Mouse (Mus musculus): ENCODE measurements around the gene Duox1.
A peak's percentile ranks its signal among the peaks of the same experiment; 100 is the strongest.

DNA sequence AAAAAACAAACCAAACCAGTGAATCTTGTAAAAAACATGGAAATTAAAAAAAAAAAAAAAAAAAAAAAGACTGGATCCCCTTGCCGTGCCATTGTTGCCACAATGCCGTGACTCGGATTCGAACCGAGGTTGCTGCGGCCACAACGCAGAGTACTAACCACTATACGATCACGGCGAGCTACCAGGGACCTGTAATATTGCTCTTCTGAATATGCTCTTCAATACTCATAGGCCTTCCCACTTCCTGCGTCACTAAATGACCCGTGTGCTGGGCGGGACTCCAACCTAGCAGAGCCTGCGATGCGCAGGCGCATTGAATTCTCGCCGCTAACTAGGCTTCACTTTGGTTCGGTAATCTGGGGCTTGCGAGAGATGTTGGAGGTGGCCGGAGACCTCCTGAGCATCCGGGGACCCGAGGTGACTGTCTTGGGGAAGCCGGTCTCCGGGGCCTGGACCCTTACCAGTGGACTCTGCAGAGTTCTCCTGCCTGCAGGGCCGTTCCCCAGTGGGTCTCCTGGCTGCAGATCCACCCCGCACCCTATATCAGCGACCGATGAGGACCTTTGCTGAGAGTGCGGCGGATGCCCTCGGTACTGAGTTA lies 60.0 kb downstream of the Duox1 start:
- TF ChIP-seq CHD2 (IDR thresholded peaks at IDR 0.05; ENCODE audit: low read depth, low read length) (no peak), HCFC1 (IDR thresholded peaks at IDR 0.05; ENCODE audit: borderline replicate concordance, insufficient read depth, low read length) (0 out of 2 replicates have a peak, but pooled peaks have one; percentile 23), ZC3H11A (IDR thresholded peaks at IDR 0.05; ENCODE audit: borderline replicate concordance, low read depth, low read length) (no peak), MAFK (IDR thresholded peaks at IDR 0.05; ENCODE audit: insufficient read depth, low read depth, low read length) (peak; percentile 80; the same call in 1 of the 2 replicates)
